Mouse (Mus musculus) heart, embryonic 12.5 days (tissue): ENCODE measurements around the gene Nsa2. TPM values are rescaled to one million over a fixed set of nuclear protein-coding genes. Genes with fewer than 3 reads are reported as not detected.
"Not testable (repeated sequence)": the region's sequence is repeated elsewhere in the genome, so short reads cannot be mapped to it uniquely, and the experiment has no call there.

ENCODE experiments used
- ATAC-seq: fragments of 200-750 bp; cut with Nextera tagmentation; 2 replicates; pipeline ENCODE4 v1.8.0; 2017; ENCODE audit warnings: moderate TSS enrichment, moderate library complexity; ENCODE audit not compliant: insufficient number of reproducible peaks, low FRiP score
- H3K27ac ChIP-seq: fragments of 300-500 bp; sonication (generic); 2 replicates; pipeline ENCODE4 v1.5.1; 2016; ENCODE audit warnings: mild to moderate bottlenecking, moderate library complexity; ENCODE audit not compliant: poor library complexity, severe bottlenecking
- H3K27me3 ChIP-seq: fragments of 300-500 bp; sonication (generic); replicated peaks from 2 replicates; pipeline ENCODE4 v1.6.1; 2016; ENCODE audit warnings: mild to moderate bottlenecking, moderate library complexity
- H3K36me3 ChIP-seq: fragments of 300-500 bp; sonication (generic); 2 replicates; pipeline ENCODE4 v1.6.1; 2016; ENCODE audit warnings: mild to moderate bottlenecking, moderate library complexity
- H3K4me1 ChIP-seq: fragments of 300-500 bp; sonication (generic); replicated peaks from 2 replicates; pipeline ENCODE4 v1.6.1; 2016; ENCODE audit warnings: mild to moderate bottlenecking
- H3K4me2 ChIP-seq: fragments of 300-500 bp; sonication (generic); 2 replicates; pipeline ENCODE4 v1.6.1; 2016; ENCODE audit warnings: mild to moderate bottlenecking, moderate library complexity
- H3K4me3 ChIP-seq: fragments of 300-500 bp; sonication (generic); 2 replicates; pipeline ENCODE4 v1.5.1; 2016; ENCODE audit warnings: mild to moderate bottlenecking
- H3K9ac ChIP-seq: fragments of 300-500 bp; sonication (generic); 2 replicates; pipeline ENCODE4 v1.6.1; 2016; ENCODE audit warnings: mild to moderate bottlenecking, moderate library complexity
- H3K9me3 ChIP-seq: fragments of 300-500 bp; sonication (generic); replicated peaks from 2 replicates; pipeline ENCODE4 v1.6.1; 2016; ENCODE audit warnings: mild to moderate bottlenecking, moderate library complexity
- WGBS: fragments of 180-500 bp; shearing (Covaris S2); methylation state at CpG from one replicate; pipeline ENCODE4 v1.1.7; 2016; 5-methylcytosine and 5-hydroxymethylcytosine counted together
- polyA plus RNA-seq: library from polyadenylated mRNA; unstranded; fragments of >200 nt; fragmentation: Nextera tagmentation; extraction: Ambion mirVana; gene quantifications from 2 replicates; pipeline ENCODE4 v1.2.1, GENCODE M21; 2016

Gene Nsa2
- polyA plus RNA-seq, 1 experiment from 2014 or later = 48.8 TPM

- Histone ChIP-seq H3K4me1 (peaks cover 5% of the 10 kb centered on the region), H3K27ac (no peak overlapping the region), H3K27me3 (no peaks in the 10 kb centered on the region), H3K36me3 (peaks cover 32% of the 10 kb centered on the region), H3K9me3 (no peaks in the 10 kb centered on the region), H3K4me2 (no peak overlapping the region), H3K4me3 (no peak overlapping the region), H3K9ac (no peak overlapping the region)
- WGBS = 86% methylated on average over 7 of the region's 7 CpGs
- ATAC-seq = no peak
These were observed 4.6 kb upstream of the Nsa2 start for GRCm38 (mm10) chr13:97142321-97142720.

DNA sequence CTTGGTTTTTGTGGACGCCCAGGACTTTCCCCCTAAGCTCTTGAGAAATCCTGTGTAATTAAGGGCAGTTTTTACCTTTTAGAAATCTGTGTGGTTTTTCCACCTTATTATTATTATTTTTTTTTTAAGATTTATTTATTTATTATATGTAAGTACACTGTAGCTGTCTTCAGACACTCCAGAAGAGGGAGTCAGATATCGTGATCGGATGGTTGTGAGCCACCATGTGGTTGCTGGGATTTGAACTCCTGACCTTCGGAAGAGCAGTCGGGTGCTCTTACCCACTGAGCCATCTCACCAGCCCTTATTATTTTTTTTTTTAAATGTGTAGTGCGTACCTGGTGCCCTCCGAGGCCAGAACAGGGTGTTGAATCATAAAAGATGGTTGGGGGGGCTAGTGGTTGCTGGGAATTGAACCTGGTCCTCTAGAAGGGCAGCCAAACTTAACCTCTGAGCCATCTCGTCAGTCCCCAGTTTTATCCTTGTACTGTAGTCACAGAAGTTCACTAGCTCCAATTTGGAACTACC, 731 bp upstream of the Nsa2 start:
- not testable (repeated sequence) for H3K4me1 ChIP-seq, H3K9me3 ChIP-seq, ATAC-seq, H3K27me3 ChIP-seq
- WGBS = 30% methylated on average over 8 of the region's 8 CpGs
- peak overlapping the region; percentile 75; the same call in 1 of the 2 replicates for H3K27ac ChIP-seq
- H3K36me3 ChIP-seq = peaks cover 28% of the 10 kb centered on the region
- H3K9ac ChIP-seq = peak overlapping the region; percentile 81
- H3K4me2 ChIP-seq = peak overlapping the region; percentile 66
- H3K4me3 ChIP-seq = peak overlapping the region; percentile 68

DNA sequence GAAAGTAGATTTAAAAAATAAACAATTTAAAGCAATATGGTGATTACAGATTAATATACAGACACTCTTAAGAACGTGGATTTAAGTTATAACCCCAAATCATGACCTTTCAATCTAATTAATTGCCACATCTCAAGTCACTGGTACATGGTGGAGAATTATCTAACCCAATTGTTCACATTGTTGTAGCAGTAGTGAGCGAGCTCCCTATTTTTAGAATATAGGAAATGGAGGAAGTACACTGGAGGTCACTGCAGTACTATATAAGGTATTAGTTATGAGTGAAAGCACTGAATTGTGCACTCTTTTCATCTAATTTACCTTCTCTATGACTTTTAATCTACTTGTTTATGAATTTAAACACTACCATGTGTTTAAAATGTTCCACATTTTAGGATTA, 7.3 kb downstream of the Nsa2 start:
- not testable (repeated sequence) for H3K27ac ChIP-seq, H3K4me2 ChIP-seq, H3K4me1 ChIP-seq, H3K9ac ChIP-seq, H3K4me3 ChIP-seq, H3K27me3 ChIP-seq, ATAC-seq, H3K9me3 ChIP-seq
- peaks cover 35% of the 10 kb centered on the region for H3K36me3 ChIP-seq
- WGBS = no CpG with 5 or more reads among the region's 2 CpGs

DNA sequence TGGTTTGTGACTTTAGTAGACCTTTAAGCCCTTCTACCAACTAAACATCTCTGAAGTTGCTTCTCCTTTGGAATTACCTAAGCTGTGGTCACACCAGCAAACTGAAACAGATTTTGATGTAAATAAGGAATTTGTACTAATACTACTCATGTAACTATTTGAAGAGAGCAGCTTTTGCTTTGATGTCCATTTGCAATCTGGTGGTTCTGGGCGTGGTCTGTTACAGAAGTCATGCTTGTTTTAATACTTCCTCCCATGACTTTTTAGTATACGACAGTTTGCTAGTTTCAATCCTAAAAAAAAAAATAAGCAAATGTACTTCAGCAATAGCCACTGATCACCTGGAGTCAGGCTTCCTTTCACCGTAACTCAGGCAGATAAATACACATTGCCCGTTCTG, 8.1 kb downstream of the Nsa2 start:
- not testable (repeated sequence) for ATAC-seq, H3K4me3 ChIP-seq, H3K4me1 ChIP-seq, H3K27ac ChIP-seq, H3K9ac ChIP-seq, H3K27me3 ChIP-seq, H3K9me3 ChIP-seq, H3K4me2 ChIP-seq
- peaks cover 32% of the 10 kb centered on the region for H3K36me3 ChIP-seq
- 88% methylated on average over 4 of the region's 4 CpGs for WGBS

DNA sequence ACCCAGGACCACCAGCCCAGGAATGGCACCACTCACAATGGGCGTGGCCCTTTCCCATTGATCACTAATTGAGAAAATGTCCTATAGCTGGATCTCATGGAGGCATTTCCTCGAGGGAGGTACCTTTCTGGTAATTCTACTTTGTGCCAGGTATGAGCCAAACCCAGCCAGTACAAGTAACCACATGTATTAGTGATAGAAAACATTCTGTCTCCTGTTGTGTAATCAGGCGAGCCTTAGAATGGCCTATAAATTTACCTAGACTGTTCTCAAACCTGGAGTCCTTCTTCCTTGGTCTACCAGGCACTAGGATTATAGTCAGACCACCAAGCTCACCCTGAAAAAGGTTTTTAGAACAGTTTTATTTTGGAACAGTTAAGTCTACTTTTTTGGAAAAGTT, 16.4 kb downstream of the Nsa2 start:
- H3K4me2 ChIP-seq = no peak overlapping the region
- no peak overlapping the region for H3K27ac ChIP-seq
- no peak for ATAC-seq
- no peaks in the 10 kb centered on the region for H3K27me3 ChIP-seq
- WGBS = 80% methylated on average over 3 of the region's 3 CpGs
- peaks cover 33% of the 10 kb centered on the region for H3K36me3 ChIP-seq
- H3K4me3 ChIP-seq = no peak overlapping the region
- no peak overlapping the region for H3K9ac ChIP-seq
- no peaks in the 10 kb centered on the region for H3K4me1 ChIP-seq
- H3K9me3 ChIP-seq = no peaks in the 10 kb centered on the region

- peaks cover 25% of the 10 kb centered on the region for H3K36me3 ChIP-seq
- H3K4me1 ChIP-seq = no peaks in the 10 kb centered on the region
- H3K27ac ChIP-seq = no peak overlapping the region
- 84% methylated on average over 4 of the region's 4 CpGs for WGBS
- H3K9me3 ChIP-seq = no peaks in the 10 kb centered on the region
- no peaks in the 10 kb centered on the region for H3K27me3 ChIP-seq
- no peak for ATAC-seq
- no peak overlapping the region for H3K9ac ChIP-seq
- no peak overlapping the region for H3K4me3 ChIP-seq
- H3K4me2 ChIP-seq = no peak overlapping the region
These were observed 28.7 kb downstream of the Nsa2 start for GRCm38 (mm10) chr13:97109046-97109445.

DNA sequence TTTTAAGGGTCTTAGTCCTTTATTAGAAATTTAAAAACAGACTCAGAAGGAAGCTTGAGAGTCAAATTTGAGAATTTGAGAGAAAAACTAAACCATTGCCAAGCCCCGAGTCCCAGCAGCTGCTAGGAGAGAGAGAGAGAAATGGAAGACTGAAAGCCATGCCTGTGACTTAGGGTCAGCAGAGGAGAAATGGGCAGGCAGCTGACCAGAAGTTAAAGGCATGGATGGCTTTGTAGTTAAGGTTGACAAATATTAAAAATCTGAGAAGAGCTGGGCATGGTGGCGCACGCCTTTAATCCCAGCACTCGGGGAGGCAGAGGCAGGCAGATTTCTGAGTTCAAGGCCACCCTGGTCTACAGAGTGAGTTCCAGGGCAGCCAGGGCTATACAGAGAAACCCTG, 30.0 kb downstream of the Nsa2 start:
- not testable (repeated sequence) for H3K27me3 ChIP-seq, H3K4me3 ChIP-seq, H3K9ac ChIP-seq, H3K9me3 ChIP-seq, H3K4me2 ChIP-seq, ATAC-seq, H3K27ac ChIP-seq, H3K4me1 ChIP-seq
- 94% methylated on average over 4 of the region's 4 CpGs for WGBS
- H3K36me3 ChIP-seq = peaks cover 21% of the 10 kb centered on the region

- 67% methylated on average over 7 of the region's 7 CpGs for WGBS
These were observed 32.7 kb downstream of the Nsa2 start for GRCm38 (mm10) chr13:97104996-97105395.

DNA sequence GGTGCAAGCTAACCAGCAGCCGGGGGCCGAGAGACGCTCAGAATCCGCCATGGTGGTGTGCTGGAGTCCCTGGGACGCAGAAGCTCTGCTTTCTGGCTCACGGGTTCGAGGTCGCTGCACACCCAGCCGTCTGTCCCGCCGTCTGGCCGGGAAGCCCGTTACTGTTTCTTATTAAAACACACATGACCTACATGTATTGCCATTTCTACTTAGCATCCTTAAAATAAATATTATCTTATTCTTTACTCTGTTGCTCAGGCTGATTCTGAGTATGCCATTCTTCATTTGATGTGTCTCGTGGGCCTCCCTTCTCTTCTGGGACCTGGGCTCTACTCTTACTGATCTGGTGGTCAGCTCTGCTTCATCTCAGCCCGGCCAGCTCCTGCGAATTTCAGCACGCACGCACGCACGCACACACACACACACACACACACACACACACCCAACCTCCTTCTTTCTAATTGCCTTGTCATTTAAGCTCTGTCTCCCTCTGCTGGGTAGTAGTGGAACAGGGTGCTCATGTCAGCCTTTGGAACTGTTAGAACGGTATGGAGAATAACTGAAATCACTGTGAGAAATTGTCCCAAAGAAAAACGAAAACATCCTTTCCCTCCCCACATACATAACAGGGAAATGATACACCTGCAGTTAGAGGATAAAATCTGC, 38.4 kb downstream of the Nsa2 start, which contains the start of gene Gm6169:
TSS of gene Gm6169 (minus strand) at position 51 of the 666 bp plus-strand sequence.
- WGBS = 78% methylated on average over 22 of the region's 22 CpGs
- Histone ChIP-seq H3K4me1 (peaks cover 9% of the 10 kb centered on the region; the same call in 1 of the 2 replicates), H3K36me3 (no peaks in the 10 kb centered on the region; the same call in 1 of the 2 replicates), H3K4me2 (no peak within 1 kb of the TSS), H3K27ac (no peak within 1 kb of the TSS), H3K4me3 (no peak within 1 kb of the TSS), H3K9me3 (no peaks in the 10 kb centered on the region), H3K9ac (no peak within 1 kb of the TSS), H3K27me3 (no peaks in the 10 kb centered on the region)
- no peak for ATAC-seq

More at GRCm38 (mm10) chr13:97104996-97105395, 32.7 kb downstream of the Nsa2 start:
- no peaks in the 10 kb centered on the region for H3K27me3 ChIP-seq
- H3K9ac ChIP-seq = no peak overlapping the region
- no peaks in the 10 kb centered on the region for H3K9me3 ChIP-seq
- no peak overlapping the region for H3K27ac ChIP-seq
- H3K36me3 ChIP-seq = peaks cover 9% of the 10 kb centered on the region
- H3K4me3 ChIP-seq = no peak overlapping the region
- no peak overlapping the region for H3K4me2 ChIP-seq
- H3K4me1 ChIP-seq = no peaks in the 10 kb centered on the region
- ATAC-seq = no peak

GRCm38 (mm10) chr13:97095726-97096125, 42.0 kb downstream of the Nsa2 start:
- Histone ChIP-seq H3K27me3 (no peaks in the 10 kb centered on the region), H3K9me3 (no peaks in the 10 kb centered on the region), H3K4me3 (no peak overlapping the region), H3K36me3 (peaks cover 4% of the 10 kb centered on the region), H3K4me1 (peaks cover 9% of the 10 kb centered on the region; the same call in 1 of the 2 replicates), H3K4me2 (no peak overlapping the region), H3K9ac (no peak overlapping the region), H3K27ac (no peak overlapping the region)
- WGBS = 54% methylated on average over 4 of the region's 4 CpGs
- no peak for ATAC-seq

- Histone ChIP-seq H3K27me3 (no peaks in the 10 kb centered on the region), H3K9ac (no peak overlapping the region), H3K4me2 (no peak overlapping the region), H3K4me1 (no peaks in the 10 kb centered on the region), H3K36me3 (no peaks in the 10 kb centered on the region), H3K9me3 (no peaks in the 10 kb centered on the region), H3K4me3 (no peak overlapping the region), H3K27ac (no peak overlapping the region)
- WGBS = 89% methylated on average over 3 of the region's 3 CpGs
- ATAC-seq = no peak
These were observed 49.6 kb downstream of the Nsa2 start for GRCm38 (mm10) chr13:97088183-97088582.

DNA sequence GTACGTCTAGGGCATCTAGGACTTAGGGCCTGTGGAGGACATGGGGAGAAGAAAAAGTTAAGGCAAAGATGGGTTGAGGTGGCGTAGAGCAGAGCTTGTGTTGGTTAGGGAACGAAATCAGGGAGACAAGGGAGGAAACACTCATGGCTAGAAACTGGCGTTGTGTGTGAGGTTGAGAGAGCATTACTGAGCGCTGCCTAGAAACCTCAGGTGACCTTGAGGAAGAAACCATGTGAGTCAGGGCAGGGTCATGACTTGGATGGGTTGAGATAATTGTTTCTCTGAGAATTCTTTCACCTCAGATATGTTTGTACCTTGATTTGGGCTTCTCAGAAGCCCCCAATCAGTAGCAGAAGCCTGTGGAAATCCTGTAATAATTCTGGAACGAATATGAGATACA, 50.3 kb downstream of the Nsa2 start:
- Histone ChIP-seq H3K36me3 (no peaks in the 10 kb centered on the region), H3K4me2 (no peak overlapping the region), H3K9ac (no peak overlapping the region), H3K27me3 (no peaks in the 10 kb centered on the region), H3K9me3 (no peaks in the 10 kb centered on the region), H3K27ac (no peak overlapping the region), H3K4me3 (no peak overlapping the region), H3K4me1 (no peaks in the 10 kb centered on the region)
- no peak for ATAC-seq
- 86% methylated on average over 6 of the region's 6 CpGs for WGBS
